Mouse (Mus musculus): Measurements from ENCODE around the gene Cda.

DNA sequence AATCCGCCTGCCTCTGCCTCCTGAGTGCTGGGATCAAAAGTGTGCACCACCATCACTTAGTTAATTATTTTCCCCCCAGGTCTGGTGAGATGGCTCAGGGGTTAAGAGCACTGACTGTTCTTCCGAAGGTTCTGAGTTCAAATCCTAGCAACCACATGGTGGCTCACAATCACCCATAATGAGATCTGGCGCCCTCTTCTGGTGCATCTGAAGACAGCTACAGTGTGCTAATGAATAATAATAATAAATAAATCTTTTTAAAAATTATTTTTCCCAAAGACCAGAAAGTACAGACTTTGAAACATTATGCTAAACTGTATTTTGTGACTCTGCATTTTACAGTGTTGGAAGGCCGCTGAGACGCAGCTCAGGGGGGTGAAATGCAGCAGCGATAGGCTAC lies 32.1 kb downstream of the Cda start:
- TF ChIP-seq CTCF (IDR thresholded peaks at IDR 0.05; ENCODE audit: borderline replicate concordance, control insufficient read depth, extremely low read depth, insufficient read depth, low read length, poor library complexity), result no peak
- no peak for TF ChIP-seq POLR2A (IDR thresholded peaks at IDR 0.05; ENCODE audit: control insufficient read depth, extremely low read depth, insufficient read depth, low read length, poor library complexity)

Data from thymus, adult 2 months (tissue).